Mouse (Mus musculus): ENCODE data around the gene Slc39a11. TPM values are rescaled to one million over a fixed set of nuclear protein-coding genes. Genes with fewer than 3 reads are reported as not detected.

Gene Slc39a11
- polyA plus RNA-seq, 2 experiments, result 5.1 to 10.2 TPM

DNA sequence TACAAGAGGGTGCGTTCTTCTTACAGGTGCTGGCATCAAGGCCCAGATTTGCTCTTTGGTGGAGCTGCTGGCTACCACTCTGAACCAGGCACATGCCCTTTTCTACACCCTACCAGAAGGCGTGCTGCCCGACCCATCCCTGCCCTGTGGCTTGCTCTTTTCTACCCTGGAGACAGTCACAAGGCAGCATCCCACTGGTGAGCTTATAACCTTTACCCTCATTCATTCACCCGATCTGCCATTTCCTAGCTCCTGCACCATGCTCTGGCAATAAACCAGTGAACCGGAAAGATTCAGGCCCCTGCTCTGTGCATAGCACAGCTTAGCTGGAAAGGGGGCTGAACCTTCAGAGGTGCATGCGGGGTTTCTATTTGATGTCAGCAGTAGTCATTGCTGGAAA, 2.6 kb upstream of the Slc39a11 start:
- peaks cover 24 to 27% of the 10 kb centered on the region in 2 experiments for H3K4me1 ChIP-seq (replicated peaks; ENCODE audit: control insufficient read depth in 2 of 2, insufficient read depth in 2 of 2, low read length in 1 of 2)
- no peaks in the 10 kb centered on the region for H3K9me3 ChIP-seq (ENCODE audit: control insufficient read depth, low read length)
- DNase-seq (ENCODE audit: low read depth in 3 of 3, low spot score in 3 of 3) (no peak), ATAC-seq (ENCODE audit: insufficient read depth) (no peak)
- no peak overlapping the region for H3K4me3 ChIP-seq (ENCODE audit: insufficient read depth in 1 of 2, low read depth in 2 of 2, low read length in 2 of 2)
- TF ChIP-seq CTCF (IDR thresholded peaks at IDR 0.05; ENCODE audit: low read depth) (no peak), EP300 (IDR thresholded peaks at IDR 0.05; ENCODE audit: low read depth) (no peak)
- peaks cover 59% of the 10 kb centered on the region for H3K36me3 ChIP-seq (replicated peaks; ENCODE audit: control insufficient read depth, insufficient read depth, low read depth)
- H3K4me2 ChIP-seq (ENCODE audit: low read depth), result no peak overlapping the region
- no peaks in the 10 kb centered on the region for H3K27me3 ChIP-seq (ENCODE audit: control insufficient read depth, insufficient read depth, low read length)
- H3K27ac ChIP-seq, result no peak overlapping the region
- 88% methylated on average over 6 of the region's 6 CpGs for WGBS (ENCODE audit: insufficient replicate concordance)
- no peak overlapping the region for H3K9ac ChIP-seq (replicated peaks)

GRCm38 (mm10) chr11:113651907-113652273, 2.0 kb upstream of the Slc39a11 start:
- peak; percentile 63 for TF ChIP-seq CTCF (IDR thresholded peaks at IDR 0.05; ENCODE audit: low read depth)
- TF ChIP-seq EP300 (IDR thresholded peaks at IDR 0.05; ENCODE audit: low read depth), result no peak
- H3K9me3 ChIP-seq (ENCODE audit: control insufficient read depth, low read length), result no peaks in the 10 kb centered on the region
- no peak for DNase-seq (ENCODE audit: low read depth in 3 of 3, low spot score in 3 of 3)
- no peak overlapping the region for H3K9ac ChIP-seq (replicated peaks)
- ATAC-seq (ENCODE audit: insufficient read depth), result no peak
- WGBS (ENCODE audit: insufficient replicate concordance), result 62% methylated on average over 8 of the region's 8 CpGs
- H3K36me3 ChIP-seq (replicated peaks; ENCODE audit: control insufficient read depth, insufficient read depth, low read depth), result peaks cover 52% of the 10 kb centered on the region
- H3K4me3 ChIP-seq (ENCODE audit: insufficient read depth in 1 of 2, low read depth in 2 of 2, low read length in 2 of 2), result no peak overlapping the region
- peak overlapping the region; percentile 80 for H3K27ac ChIP-seq
- no peaks in the 10 kb centered on the region for H3K27me3 ChIP-seq (ENCODE audit: control insufficient read depth, insufficient read depth, low read length)
- H3K4me1 ChIP-seq (replicated peaks; ENCODE audit: control insufficient read depth in 2 of 2, insufficient read depth in 2 of 2, low read length in 1 of 2), result peaks cover 24 to 27% of the 10 kb centered on the region in 2 experiments
- H3K4me2 ChIP-seq (ENCODE audit: low read depth), result peak overlapping the region; percentile 15; the same call in 1 of the 2 replicates

- Histone ChIP-seq H3K9ac (replicated peaks) (peak overlapping the region; percentile 51; the same call in 1 of the 2 replicates), H3K4me1 (replicated peaks; ENCODE audit: control insufficient read depth in 2 of 2, insufficient read depth in 2 of 2, low read length in 1 of 2) (peaks cover 24 to 27% of the 10 kb centered on the region in 2 experiments), H3K27ac (peak overlapping the region; percentile 84), H3K36me3 (replicated peaks; ENCODE audit: control insufficient read depth, insufficient read depth, low read depth) (peaks cover 47% of the 10 kb centered on the region), H3K9me3 (ENCODE audit: control insufficient read depth, low read length) (no peaks in the 10 kb centered on the region), H3K4me2 (ENCODE audit: low read depth) (peak overlapping the region; percentile 95), H3K4me3 (ENCODE audit: insufficient read depth in 1 of 2, low read depth in 2 of 2, low read length in 2 of 2) (peak overlapping the region; percentile 43 to 100), H3K27me3 (ENCODE audit: control insufficient read depth, insufficient read depth, low read length) (no peaks in the 10 kb centered on the region)
- ATAC-seq (ENCODE audit: insufficient read depth) (peak; percentile 48), DNase-seq (ENCODE audit: low read depth in 3 of 3, low spot score in 3 of 3) (peak; percentile 52 to 58 (median 58))
- 56% methylated on average over 22 of the region's 22 CpGs for WGBS (ENCODE audit: insufficient replicate concordance)
- peak; percentile 59; the same call in 1 of the 2 replicates for TF ChIP-seq EP300 (IDR thresholded peaks at IDR 0.05; ENCODE audit: low read depth)
- TF ChIP-seq CTCF (IDR thresholded peaks at IDR 0.05; ENCODE audit: low read depth), result no peak
Observed at GRCm38 (mm10) chr11:113651206-113651906, 1.5 kb upstream of the Slc39a11 start.

GRCm38 (mm10) chr11:113648690-113649352, 1.1 kb downstream of the Slc39a11 start, which contains the start of gene Cog1:
TSS of gene Cog1 (plus strand) at chr11:113649169.
- DNase-seq (ENCODE audit: low read depth in 3 of 3, low spot score in 3 of 3) (no peak), ATAC-seq (ENCODE audit: insufficient read depth) (no peak; the same call in 1 of the 2 replicates)
- Histone ChIP-seq H3K4me1 (replicated peaks; ENCODE audit: control insufficient read depth in 2 of 2, insufficient read depth in 2 of 2, low read length in 1 of 2) (peaks cover 24 to 27% of the 10 kb centered on the region in 2 experiments), H3K27me3 (ENCODE audit: control insufficient read depth, insufficient read depth, low read length) (no peaks in the 10 kb centered on the region), H3K4me3 (ENCODE audit: insufficient read depth in 1 of 2, low read depth in 2 of 2, low read length in 2 of 2) (peak within 1 kb of the TSS; percentile 99 to 100), H3K36me3 (replicated peaks; ENCODE audit: control insufficient read depth, insufficient read depth, low read depth) (peaks cover 22% of the 10 kb centered on the region), H3K27ac (peak within 1 kb of the TSS; percentile 84), H3K4me2 (ENCODE audit: low read depth) (peak within 1 kb of the TSS; percentile 95), H3K9ac (replicated peaks) (peak within 1 kb of the TSS; percentile 86), H3K9me3 (ENCODE audit: control insufficient read depth, low read length) (no peaks in the 10 kb centered on the region)
- WGBS (ENCODE audit: insufficient replicate concordance), result 39% methylated on average over 26 of the region's 26 CpGs
- TF ChIP-seq EP300 (IDR thresholded peaks at IDR 0.05; ENCODE audit: low read depth), result no peak
- no peak for TF ChIP-seq CTCF (IDR thresholded peaks at IDR 0.05; ENCODE audit: low read depth)

DNA sequence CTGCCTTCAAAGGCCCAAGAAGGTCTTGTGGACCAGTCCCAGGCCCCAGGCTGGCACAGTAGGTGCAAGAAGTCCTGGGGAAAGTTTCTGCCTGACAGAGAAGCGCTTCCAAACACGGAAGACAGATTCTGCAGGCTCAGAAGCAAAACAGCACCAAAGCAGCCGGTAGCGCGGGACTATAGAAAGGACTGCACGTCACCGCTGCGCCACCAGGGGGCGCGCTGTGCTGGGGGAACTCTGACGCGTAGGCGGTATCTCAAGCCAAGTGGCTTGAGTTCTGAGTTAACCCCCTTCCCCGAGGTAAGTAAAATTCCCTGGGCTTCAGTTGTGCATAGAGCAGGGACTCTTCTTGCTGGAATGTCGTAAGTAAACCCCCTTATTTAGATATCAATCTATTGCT, 1.7 kb downstream of the Slc39a11 start:
- no peaks in the 10 kb centered on the region for H3K9me3 ChIP-seq (ENCODE audit: control insufficient read depth, low read length)
- DNase-seq (ENCODE audit: low read depth in 3 of 3, low spot score in 3 of 3), result peak; percentile 53 to 64 (median 62)

More for the DNA sequence above, 1.7 kb downstream of the Slc39a11 start:
- no peak overlapping the region for H3K9ac ChIP-seq (replicated peaks)
- peaks cover 24 to 27% of the 10 kb centered on the region in 2 experiments for H3K4me1 ChIP-seq (replicated peaks; ENCODE audit: control insufficient read depth in 2 of 2, insufficient read depth in 2 of 2, low read length in 1 of 2)
- H3K27me3 ChIP-seq (ENCODE audit: control insufficient read depth, insufficient read depth, low read length), result no peaks in the 10 kb centered on the region
- 1% methylated on average over 15 of the region's 15 CpGs for WGBS (ENCODE audit: insufficient replicate concordance)
- TF ChIP-seq EP300 (IDR thresholded peaks at IDR 0.05; ENCODE audit: low read depth) (no peak), CTCF (IDR thresholded peaks at IDR 0.05; ENCODE audit: low read depth) (peak; percentile 99)
- H3K27ac ChIP-seq, result no peak overlapping the region
- peaks cover 16% of the 10 kb centered on the region for H3K36me3 ChIP-seq (replicated peaks; ENCODE audit: control insufficient read depth, insufficient read depth, low read depth)
- no peak overlapping the region for H3K4me3 ChIP-seq (ENCODE audit: insufficient read depth in 1 of 2, low read depth in 2 of 2, low read length in 2 of 2)
- peak overlapping the region; percentile 95; the same call in 1 of the 2 replicates for H3K4me2 ChIP-seq (ENCODE audit: low read depth)
- ATAC-seq (ENCODE audit: insufficient read depth), result peak; percentile 21; the same call in 1 of the 2 replicates
